Mouse (Mus musculus): Measurements from ENCODE around the gene Camta1. TPM values are rescaled to one million over a fixed set of nuclear protein-coding genes. Genes with fewer than 3 reads are reported as not detected.

Gene Camta1
- polyA plus RNA-seq, 1 experiment from 2014 or later = 122 TPM

DNA sequence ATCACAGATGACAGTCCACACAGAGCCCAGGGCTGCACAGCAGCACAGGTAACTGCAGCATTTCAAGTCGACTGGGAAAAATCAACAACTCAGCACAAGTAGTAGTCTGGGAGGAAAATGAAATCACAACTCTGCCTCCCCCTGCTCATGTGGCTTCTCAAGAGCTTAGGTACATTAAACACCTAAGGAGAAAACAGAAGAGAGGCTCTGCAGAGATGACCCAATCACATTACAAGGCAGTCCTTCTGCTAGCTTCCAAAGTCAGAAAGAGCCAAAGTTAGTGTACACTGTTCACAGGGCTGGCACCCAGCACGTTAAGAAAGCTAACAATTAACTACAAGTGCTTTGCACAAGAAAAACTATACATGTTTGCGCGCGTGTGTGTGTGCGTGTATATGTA is 56.6 kb downstream of the Camta1 start:
- no peak for DNase-seq (ENCODE audit: extremely low spot score, low spot score)
- no peaks in the 10 kb centered on the region for H3K27me3 ChIP-seq (ENCODE audit: poor library complexity, severe bottlenecking)
- H3K36me3 ChIP-seq (replicated peaks) = no peaks in the 10 kb centered on the region
- H3K4me3 ChIP-seq = no peak overlapping the region
- 89% methylated on average over 6 of the region's 6 CpGs for WGBS
- H3K4me1 ChIP-seq = no peaks in the 10 kb centered on the region
- no peaks in the 10 kb centered on the region for H3K9me3 ChIP-seq
- no peak overlapping the region for H3K27ac ChIP-seq

DNA sequence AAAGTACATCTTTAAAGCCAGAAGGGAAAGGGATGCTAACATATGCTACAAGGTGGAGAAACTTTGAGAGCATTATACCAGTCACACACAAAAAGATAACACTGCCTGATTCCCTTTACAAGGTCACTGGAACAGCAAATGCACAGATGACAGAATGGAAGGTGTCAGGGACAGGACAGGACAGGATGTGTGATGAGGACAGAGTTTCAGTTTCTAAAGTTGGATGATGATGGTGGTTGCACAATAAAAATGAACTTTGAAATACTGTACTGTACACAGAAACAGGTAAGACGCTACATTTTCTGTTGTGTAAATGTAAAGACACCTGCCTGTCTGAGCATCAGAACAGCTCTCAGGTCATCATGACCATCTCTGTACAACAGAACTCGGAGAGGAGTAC is 57.5 kb downstream of the Camta1 start:
- 90% methylated on average over 2 of the region's 2 CpGs for WGBS
- Histone ChIP-seq H3K9me3 (no peaks in the 10 kb centered on the region), H3K36me3 (replicated peaks) (no peaks in the 10 kb centered on the region), H3K27me3 (ENCODE audit: poor library complexity, severe bottlenecking) (no peaks in the 10 kb centered on the region), H3K27ac (no peak overlapping the region), H3K4me1 (no peaks in the 10 kb centered on the region), H3K4me3 (no peak overlapping the region)
- DNase-seq (ENCODE audit: extremely low spot score, low spot score) = no peak

DNA sequence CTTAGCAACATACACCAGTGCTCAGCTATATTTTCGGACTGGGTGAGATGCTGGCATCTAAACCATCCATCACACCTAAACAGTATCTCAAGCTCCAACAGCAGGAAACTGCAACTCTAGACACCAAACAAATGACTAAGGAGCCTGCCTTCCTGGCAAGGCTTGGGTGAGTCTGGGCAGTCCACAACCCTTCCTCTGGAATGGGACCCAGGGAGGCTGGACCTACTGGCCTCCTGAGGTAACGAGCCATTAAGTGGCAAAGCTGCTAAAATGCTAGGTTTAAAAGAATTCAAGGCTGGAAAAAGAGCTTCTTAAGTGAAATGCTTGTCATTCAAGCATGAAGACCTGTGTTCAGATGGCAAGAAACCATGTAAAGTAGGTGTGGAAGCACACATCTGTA is 63.0 kb downstream of the Camta1 start:
- H3K4me3 ChIP-seq = no peak overlapping the region
- no peak overlapping the region for H3K27ac ChIP-seq
- no peaks in the 10 kb centered on the region for H3K4me1 ChIP-seq
- no peaks in the 10 kb centered on the region for H3K27me3 ChIP-seq (ENCODE audit: poor library complexity, severe bottlenecking)
- WGBS = 88% methylated on average over 2 of the region's 2 CpGs
- H3K36me3 ChIP-seq (replicated peaks) = peaks cover 4% of the 10 kb centered on the region; the same call in 1 of the 2 replicates
- no peak for DNase-seq (ENCODE audit: extremely low spot score, low spot score)
- H3K9me3 ChIP-seq = no peaks in the 10 kb centered on the region

DNA sequence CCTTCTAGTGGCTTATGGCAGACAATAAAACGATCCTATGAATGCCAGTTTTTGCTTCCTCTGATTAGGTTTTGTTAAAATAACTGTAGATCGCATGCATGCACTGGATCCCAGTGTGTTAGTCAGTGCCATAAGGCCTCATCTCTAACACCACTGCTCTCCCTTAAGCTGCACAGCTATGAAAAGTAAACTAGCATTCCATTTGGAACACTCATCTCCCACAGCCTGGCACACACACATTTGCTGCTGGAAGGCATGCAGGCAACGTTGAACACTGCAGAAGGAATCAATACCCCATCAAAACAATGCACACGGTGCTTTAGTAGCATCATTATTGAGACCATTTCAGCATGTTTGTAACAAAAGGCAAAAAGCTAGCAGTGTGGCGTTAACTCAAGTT is 68.0 kb downstream of the Camta1 start:
- 92% methylated on average over 5 of the region's 5 CpGs for WGBS
- Histone ChIP-seq H3K27me3 (ENCODE audit: poor library complexity, severe bottlenecking) (no peaks in the 10 kb centered on the region), H3K4me3 (no peak overlapping the region), H3K9me3 (no peaks in the 10 kb centered on the region), H3K27ac (no peak overlapping the region), H3K4me1 (no peaks in the 10 kb centered on the region), H3K36me3 (replicated peaks) (peaks cover 22% of the 10 kb centered on the region)
- no peak for DNase-seq (ENCODE audit: extremely low spot score, low spot score)

DNA sequence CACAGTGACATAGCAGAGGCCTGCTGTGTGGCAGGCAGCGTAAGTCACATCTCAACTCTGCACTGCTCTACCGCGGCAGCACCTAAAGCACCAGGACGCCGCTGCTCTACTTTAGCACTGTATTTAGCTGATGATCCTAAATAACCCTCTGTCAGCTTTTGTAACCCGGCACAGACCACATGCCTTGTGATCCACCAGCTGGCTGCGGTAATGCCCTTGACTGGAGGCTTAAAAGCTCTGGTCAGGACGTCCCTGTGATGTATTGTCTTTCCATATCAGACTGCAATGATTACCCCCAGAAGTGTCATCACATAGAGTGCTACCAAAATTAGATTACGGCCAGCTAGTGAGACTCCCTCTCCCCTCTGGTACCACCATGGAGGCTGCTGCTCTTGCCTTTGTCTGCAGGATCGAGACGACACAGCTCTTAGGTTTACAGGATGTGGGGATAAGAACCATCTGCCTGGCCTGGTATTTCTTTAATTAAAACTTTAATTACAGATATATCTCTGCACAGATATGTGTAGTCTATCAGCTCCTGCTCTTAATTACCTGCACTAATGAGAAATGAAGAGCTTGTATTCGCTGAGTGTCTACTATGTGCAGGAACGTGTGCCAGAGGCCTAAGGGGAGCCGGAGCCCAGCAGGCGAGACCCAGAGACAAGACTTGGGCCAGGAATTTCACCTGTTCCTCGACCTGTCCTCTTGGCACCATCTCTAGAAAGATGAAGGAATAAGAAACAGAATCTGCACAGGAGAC is 74.5 kb downstream of the Camta1 start:
- WGBS = 94% methylated on average over 16 of the region's 16 CpGs
- no peak for DNase-seq (ENCODE audit: extremely low spot score, low spot score)
- H3K27ac ChIP-seq = no peak overlapping the region
- H3K27me3 ChIP-seq (ENCODE audit: poor library complexity, severe bottlenecking) = no peaks in the 10 kb centered on the region
- no peaks in the 10 kb centered on the region for H3K9me3 ChIP-seq
- H3K4me3 ChIP-seq = no peak overlapping the region
- peaks cover 33% of the 10 kb centered on the region for H3K36me3 ChIP-seq (replicated peaks)
- H3K4me1 ChIP-seq = no peaks in the 10 kb centered on the region

DNA sequence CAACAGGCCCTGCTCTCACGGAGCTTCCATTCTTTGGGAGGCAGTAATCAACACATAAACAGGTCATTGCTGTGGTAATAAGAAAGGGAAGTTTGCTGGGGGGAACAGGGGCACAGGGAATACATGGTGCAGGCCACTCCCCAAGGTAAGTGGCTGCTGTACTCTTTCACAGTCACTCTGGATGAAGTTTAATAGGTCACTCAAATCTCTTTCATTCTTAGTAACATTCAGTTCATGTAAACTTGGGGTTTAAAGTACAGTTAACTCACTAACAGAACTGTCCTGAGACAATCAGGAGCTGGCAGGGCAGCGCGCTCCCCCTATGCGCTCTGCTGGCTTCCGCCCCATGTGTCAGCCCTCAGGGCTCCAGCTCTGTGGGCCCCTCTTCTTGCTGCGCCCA is 81.2 kb downstream of the Camta1 start:
- no peaks in the 10 kb centered on the region for H3K4me1 ChIP-seq
- H3K36me3 ChIP-seq (replicated peaks) = 0 out of 2 replicates have a peak, but pooled peaks cover 6% of the 10 kb centered on the region
- 92% methylated on average over 6 of the region's 6 CpGs for WGBS
- no peak overlapping the region for H3K27ac ChIP-seq
- H3K27me3 ChIP-seq (ENCODE audit: poor library complexity, severe bottlenecking) = no peaks in the 10 kb centered on the region
- no peak overlapping the region for H3K4me3 ChIP-seq
- no peak for DNase-seq (ENCODE audit: extremely low spot score, low spot score)
- H3K9me3 ChIP-seq = no peaks in the 10 kb centered on the region

DNA sequence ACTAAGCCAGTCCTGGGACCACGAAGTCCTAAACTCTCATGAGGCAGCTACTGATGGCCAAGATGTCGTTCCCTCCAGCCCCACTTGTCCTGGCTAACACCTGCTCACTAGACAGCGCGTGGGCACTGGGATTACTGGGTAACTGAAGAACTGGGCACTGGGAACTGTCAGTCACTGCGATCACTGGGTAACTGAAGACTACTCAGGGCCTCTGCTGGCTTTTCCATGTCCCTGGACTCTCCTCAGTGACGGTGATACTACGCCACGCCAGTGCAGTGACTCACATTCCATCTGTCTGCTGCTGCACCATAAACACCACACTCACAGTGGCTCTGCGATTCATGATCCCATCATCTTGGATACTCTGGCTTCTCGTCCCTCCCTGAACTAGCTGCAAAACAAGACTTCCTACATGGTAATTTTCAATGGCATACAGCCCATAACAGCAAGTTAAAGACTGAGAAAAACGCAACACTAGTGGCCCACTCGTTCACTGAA is 81.7 kb downstream of the Camta1 start:
- Histone ChIP-seq H3K27ac (no peak overlapping the region), H3K4me1 (no peaks in the 10 kb centered on the region), H3K4me3 (no peak overlapping the region), H3K9me3 (no peaks in the 10 kb centered on the region), H3K27me3 (ENCODE audit: poor library complexity, severe bottlenecking) (no peaks in the 10 kb centered on the region), H3K36me3 (replicated peaks) (0 out of 2 replicates have a peak, but pooled peaks cover 6% of the 10 kb centered on the region)
- DNase-seq (ENCODE audit: extremely low spot score, low spot score) = no peak
- WGBS = 94% methylated on average over 12 of the region's 12 CpGs

DNA sequence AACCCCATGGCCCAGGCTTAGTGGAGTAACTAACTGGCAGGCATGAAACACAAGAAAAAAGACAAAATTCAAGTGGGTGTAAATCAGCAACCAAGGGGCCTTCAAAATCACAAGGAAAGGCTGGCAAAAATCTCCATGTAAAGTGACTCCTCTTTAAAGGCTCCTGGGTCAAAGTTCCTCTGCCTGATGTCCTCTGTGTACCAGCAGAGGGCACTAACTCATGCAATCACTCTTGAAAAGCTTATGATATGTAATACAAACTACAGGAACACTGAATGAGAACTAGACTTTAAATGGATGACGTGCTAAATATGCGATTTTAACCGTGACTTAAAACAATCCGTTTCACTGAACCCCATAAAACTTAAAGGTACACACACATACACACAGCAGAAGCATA is 83.2 kb downstream of the Camta1 start:
- Histone ChIP-seq H3K4me3 (no peak overlapping the region), H3K27ac (no peak overlapping the region), H3K4me1 (no peaks in the 10 kb centered on the region), H3K27me3 (ENCODE audit: poor library complexity, severe bottlenecking) (no peaks in the 10 kb centered on the region), H3K36me3 (replicated peaks) (0 out of 2 replicates have a peak, but pooled peaks cover 6% of the 10 kb centered on the region), H3K9me3 (no peaks in the 10 kb centered on the region)
- WGBS = 90% methylated on average over 4 of the region's 4 CpGs
- no peak for DNase-seq (ENCODE audit: extremely low spot score, low spot score)

DNA sequence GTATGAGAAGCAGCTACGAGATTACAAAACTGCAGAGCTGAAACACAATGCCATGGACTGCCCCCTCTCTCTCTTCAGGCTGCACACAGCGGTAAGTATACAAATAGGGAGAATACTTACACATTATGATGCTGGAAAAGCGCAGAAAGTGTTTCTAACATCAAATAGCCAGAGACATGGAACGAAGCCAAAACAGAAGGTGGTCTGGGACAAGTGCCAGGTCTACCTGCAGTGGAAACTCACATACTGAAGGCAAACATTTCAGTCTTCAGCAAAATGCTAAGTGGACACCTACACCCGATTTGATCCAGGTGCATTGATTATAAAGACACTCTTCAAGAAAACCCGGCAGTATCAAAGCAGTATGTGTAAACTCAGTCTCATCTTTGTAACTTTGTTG is 84.2 kb downstream of the Camta1 start:
- H3K36me3 ChIP-seq (replicated peaks) = 0 out of 2 replicates have a peak, but pooled peaks cover 6% of the 10 kb centered on the region
- no peak overlapping the region for H3K4me3 ChIP-seq
- no peak for DNase-seq (ENCODE audit: extremely low spot score, low spot score)
- WGBS = 95% methylated on average over 6 of the region's 6 CpGs
- H3K9me3 ChIP-seq = no peaks in the 10 kb centered on the region
- H3K4me1 ChIP-seq = no peaks in the 10 kb centered on the region
- no peaks in the 10 kb centered on the region for H3K27me3 ChIP-seq (ENCODE audit: poor library complexity, severe bottlenecking)
- H3K27ac ChIP-seq = no peak overlapping the region

DNA sequence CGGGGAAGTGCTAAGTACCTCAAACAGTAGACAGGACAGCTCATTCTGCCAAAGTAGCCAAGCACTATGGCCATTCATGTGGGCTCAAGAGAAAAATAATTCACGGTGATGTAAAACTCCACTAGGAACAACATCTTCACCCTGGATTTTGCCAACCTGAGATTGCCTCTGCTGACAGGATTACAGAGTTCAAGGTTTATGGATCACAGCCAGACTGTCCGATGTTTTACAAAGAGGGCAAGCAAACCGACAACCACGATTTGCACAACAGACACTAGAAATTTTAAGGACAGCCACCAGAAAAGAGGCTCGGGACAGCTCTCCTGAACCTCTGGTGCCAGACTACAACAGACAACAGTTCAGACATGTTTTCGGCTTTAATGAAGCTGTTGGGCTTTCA is 86.2 kb downstream of the Camta1 start:
- Histone ChIP-seq H3K4me1 (no peaks in the 10 kb centered on the region), H3K27me3 (ENCODE audit: poor library complexity, severe bottlenecking) (no peaks in the 10 kb centered on the region), H3K4me3 (no peak overlapping the region), H3K36me3 (replicated peaks) (no peaks in the 10 kb centered on the region), H3K9me3 (no peaks in the 10 kb centered on the region), H3K27ac (no peak overlapping the region)
- WGBS = 94% methylated on average over 7 of the region's 7 CpGs
- no peak for DNase-seq (ENCODE audit: extremely low spot score, low spot score)

DNA sequence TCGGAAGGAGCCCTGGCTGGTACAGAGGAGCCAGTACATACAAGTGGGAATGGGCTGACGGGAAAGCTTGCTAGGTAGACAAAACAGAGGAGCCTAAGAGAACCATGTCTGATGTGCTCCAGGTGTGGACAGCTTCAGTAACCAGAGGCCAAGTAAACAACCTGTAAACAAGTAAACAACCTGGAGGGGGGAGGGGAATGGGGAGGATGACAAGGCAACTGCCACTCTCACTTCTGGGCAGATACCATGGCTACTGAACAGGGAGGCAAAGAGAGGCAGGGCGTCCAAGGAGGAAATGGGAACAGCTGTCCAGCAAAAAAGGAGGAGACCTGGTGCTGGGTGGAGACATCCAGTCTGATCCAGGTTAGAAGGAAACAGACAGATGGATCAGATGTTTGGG is 88.0 kb downstream of the Camta1 start:
- Histone ChIP-seq H3K4me1 (no peaks in the 10 kb centered on the region), H3K36me3 (replicated peaks) (0 out of 2 replicates have a peak, but pooled peaks cover 3% of the 10 kb centered on the region), H3K27ac (no peak overlapping the region), H3K4me3 (no peak overlapping the region), H3K27me3 (ENCODE audit: poor library complexity, severe bottlenecking) (no peaks in the 10 kb centered on the region), H3K9me3 (no peaks in the 10 kb centered on the region)
- no peak for DNase-seq (ENCODE audit: extremely low spot score, low spot score)
- WGBS = 87% methylated on average over 3 of the region's 3 CpGs

DNA sequence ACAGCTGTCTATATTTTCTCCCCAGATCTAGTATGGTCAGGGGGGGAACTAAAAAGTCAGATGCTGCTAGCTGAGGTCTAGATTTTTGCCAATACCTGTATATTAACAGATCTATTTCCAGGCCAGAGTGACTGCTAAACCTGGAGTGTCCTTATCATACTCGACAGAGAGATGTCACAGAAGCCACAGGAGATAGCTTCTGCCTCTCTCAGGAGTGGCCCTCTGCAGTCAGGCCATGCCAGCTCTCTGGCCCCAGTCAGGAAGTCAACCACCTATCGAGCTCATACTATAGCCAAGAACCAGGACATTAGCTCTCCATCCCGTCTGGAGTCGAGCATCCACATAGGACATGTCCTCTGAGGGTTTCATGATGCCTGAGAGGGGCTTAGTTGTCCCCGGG is 88.7 kb downstream of the Camta1 start:
- H3K27ac ChIP-seq = no peak overlapping the region
- H3K36me3 ChIP-seq (replicated peaks) = 0 out of 2 replicates have a peak, but pooled peaks cover 3% of the 10 kb centered on the region
- no peaks in the 10 kb centered on the region for H3K4me1 ChIP-seq
- no peaks in the 10 kb centered on the region for H3K9me3 ChIP-seq
- H3K27me3 ChIP-seq (ENCODE audit: poor library complexity, severe bottlenecking) = no peaks in the 10 kb centered on the region
- no peak overlapping the region for H3K4me3 ChIP-seq
- 89% methylated on average over 5 of the region's 5 CpGs for WGBS
- DNase-seq (ENCODE audit: extremely low spot score, low spot score) = no peak

DNA sequence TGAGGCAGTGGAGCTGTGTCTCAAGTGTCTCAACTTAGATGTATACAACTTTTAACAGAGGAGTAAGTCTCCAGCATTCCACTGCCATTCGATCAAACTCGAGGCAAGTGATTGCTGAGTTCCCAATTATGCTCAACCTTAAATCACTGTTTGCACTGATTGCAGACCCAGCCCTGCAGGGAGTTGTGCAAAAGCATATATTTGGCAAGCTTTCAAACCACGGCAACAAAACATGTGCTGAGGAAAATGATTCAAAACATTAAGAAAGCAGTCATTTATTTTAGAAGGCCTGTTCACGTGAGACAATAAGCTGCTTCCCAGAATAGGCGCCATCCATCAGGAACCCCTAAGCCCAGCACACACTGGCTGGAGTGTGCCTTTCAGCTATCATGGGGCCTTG is 91.0 kb downstream of the Camta1 start:
- Histone ChIP-seq H3K27me3 (ENCODE audit: poor library complexity, severe bottlenecking) (no peaks in the 10 kb centered on the region), H3K9me3 (no peaks in the 10 kb centered on the region), H3K27ac (no peak overlapping the region), H3K4me3 (no peak overlapping the region), H3K36me3 (replicated peaks) (0 out of 2 replicates have a peak, but pooled peaks cover 3% of the 10 kb centered on the region), H3K4me1 (peaks cover 4% of the 10 kb centered on the region)
- DNase-seq (ENCODE audit: extremely low spot score, low spot score) = no peak
- WGBS = 88% methylated on average over 5 of the region's 5 CpGs
